Mouse (Mus musculus) heart, postnatal 0 days (tissue): ENCODE data around the gene Ilf3.

Experiments used
- CTCF ChIP-seq: IDR thresholded peaks from 2 replicates; pipeline ENCODE4 v1.5.1; 2016; ENCODE audit warnings: antibody characterized with exemption, control low read depth, low read depth
- EP300 ChIP-seq: IDR thresholded peaks from 2 replicates; pipeline ENCODE4 v1.6.1; 2016; ENCODE audit warnings: antibody characterized with exemption, low read depth

DNA sequence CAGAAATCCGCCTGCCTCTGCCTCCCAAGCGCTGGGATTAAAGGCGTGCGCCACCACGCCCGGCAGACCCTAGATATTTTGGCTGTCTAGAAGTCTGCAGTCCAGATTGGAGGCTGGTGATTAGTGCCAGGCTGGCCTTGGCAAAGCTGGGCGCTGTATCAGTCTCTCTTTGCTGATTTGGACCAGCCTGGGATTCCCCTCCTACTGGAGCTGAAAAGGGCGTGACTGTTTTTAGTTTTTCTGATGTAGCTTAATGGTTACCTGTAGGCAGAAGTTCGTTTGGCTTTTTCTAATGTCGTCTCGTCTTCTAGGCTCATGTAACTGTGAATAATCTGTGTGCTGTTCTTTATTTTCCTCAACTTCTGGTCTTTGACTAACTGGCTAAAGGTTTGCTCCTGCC is 1.4 kb downstream of the Ilf3 start:
- no peak for TF ChIP-seq EP300
- no peak for TF ChIP-seq CTCF
